Mouse (Mus musculus): ENCODE results near the gene Jhy.

Gene Jhy

GRCm38 (mm10) chr9:40963586-40964417 lies at the start of gene Jhy:
Gene Jhy (minus strand): TSS chr9:40964118.
- in situ Hi-C loops (cut with MboI, MseI), result no loop called here

GRCm38 (mm10) chr9:41012456-41012855 lies 48.5 kb upstream of the Jhy start:
- in situ Hi-C loops (cut with MboI, MseI), result no loop called here

GRCm38 (mm10) chr9:41011512-41012436 lies 47.9 kb upstream of the Jhy start:
- in situ Hi-C loops (cut with MboI, MseI), result no loop called here

GRCm38 (mm10) chr9:41007785-41008184 lies 43.9 kb upstream of the Jhy start:
- in situ Hi-C loops (cut with MboI, MseI), result no loop called here

GRCm38 (mm10) chr9:41004415-41004814 lies 40.5 kb upstream of the Jhy start, which contains the start of gene Crtam:
Gene Crtam (minus strand): TSS chr9:41004628.
- in situ Hi-C loops (cut with MboI, MseI), result no loop called here

- in situ Hi-C loops (cut with MboI, MseI), result no loop called here
Measured at GRCm38 (mm10) chr9:40997116-40997779, 33.3 kb upstream of the Jhy start.

- in situ Hi-C loops (cut with MboI, MseI), result loop anchor here (5.0 kb wide), 2 partner anchors 33 to 193 kb away; no protein-coding TSS in a partner anchor
Measured at GRCm38 (mm10) chr9:40994075-40994474, 30.2 kb upstream of the Jhy start.

GRCm38 (mm10) chr9:40991511-40991910 lies 27.6 kb upstream of the Jhy start:
- in situ Hi-C loops (cut with MboI, MseI), result loop anchor here (5.0 kb wide), 2 partner anchors 36 to 196 kb away; no protein-coding TSS in a partner anchor

GRCm38 (mm10) chr9:40989940-40990588 lies 26.1 kb upstream of the Jhy start:
- in situ Hi-C loops (cut with MboI, MseI), result loop anchor here (5.0 kb wide), 2 partner anchors 37 to 197 kb away; no protein-coding TSS in a partner anchor

GRCm38 (mm10) chr9:40984313-40984712 lies 20.4 kb upstream of the Jhy start:
- in situ Hi-C loops (cut with MboI, MseI), result no loop called here

GRCm38 (mm10) chr9:40983758-40984157 lies 19.8 kb upstream of the Jhy start:
- in situ Hi-C loops (cut with MboI, MseI), result no loop called here

GRCm38 (mm10) chr9:40982480-40982879 lies 18.6 kb upstream of the Jhy start:
- in situ Hi-C loops (cut with MboI, MseI), result no loop called here

GRCm38 (mm10) chr9:40974042-40974801 lies 10.3 kb upstream of the Jhy start:
- in situ Hi-C loops (cut with MboI, MseI), result no loop called here

- in situ Hi-C loops (cut with MboI, MseI), result no loop called here
Measured at GRCm38 (mm10) chr9:40964418-40964714, 448 bp upstream of the Jhy start.

GRCm38 (mm10) chr9:40961401-40961800 lies 2.5 kb downstream of the Jhy start:
- in situ Hi-C loops (cut with MboI, MseI), result no loop called here

GRCm38 (mm10) chr9:40949039-40949615 lies 14.8 kb downstream of the Jhy start:
- in situ Hi-C loops (cut with MboI, MseI), result no loop called here

GRCm38 (mm10) chr9:40948473-40948872 lies 15.4 kb downstream of the Jhy start:
- in situ Hi-C loops (cut with MboI, MseI), result no loop called here

- in situ Hi-C loops (cut with MboI, MseI), result no loop called here
Measured at GRCm38 (mm10) chr9:40947131-40947530, 16.8 kb downstream of the Jhy start.

- in situ Hi-C loops (cut with MboI, MseI), result no loop called here
Measured at GRCm38 (mm10) chr9:40937425-40937824, 26.5 kb downstream of the Jhy start.

- in situ Hi-C loops (cut with MboI, MseI), result no loop called here
Measured at GRCm38 (mm10) chr9:40933323-40933722, 30.6 kb downstream of the Jhy start.

Data from T-helper 1 cell (primary cell).